ENCODE assay signal across 34 mouse cellular contexts in genomic region chr11:63051996-63052395, GRCm38 (mm10). TPM values are rescaled to one million over a fixed set of nuclear protein-coding genes. Genes with fewer than 3 reads are reported as not detected.
DNase-seq lines count a peak whose midpoint lies in the region; TF ChIP-seq lines count a peak whose summit lies in the region.
"Had no signal": no experiment of that assay in that cellular context is flagged by ENCODE, and none has a peak within 500 bp of the region (broad histone marks: within the 10 kb centered on the region; RNA-seq: fewer than 3 reads in every experiment).

No protein-coding gene starts in this region.

- no peaks in the 10 kb centered on the region for H3K36me3 ChIP-seq in thymus, adult 2 months (ENCODE audit: control insufficient read depth, insufficient read depth, low read length)
- H3K36me3 ChIP-seq: embryonic facial prominence, embryonic 12.5 days; embryonic facial prominence, embryonic 15.5 days; heart, embryonic 10.5 days; heart, embryonic 13.5 days; hindbrain, embryonic 12.5 days; hindbrain, embryonic 15.5 days had no signal

- no peak for TF ChIP-seq CTCF in bone marrow macrophage, adult 2 months (IDR thresholded peaks at IDR 0.05; ENCODE audit: low read depth, low read length)
- no peak for TF ChIP-seq CTCF in thymus, adult 2 months (IDR thresholded peaks at IDR 0.05; ENCODE audit: borderline replicate concordance, control insufficient read depth, extremely low read depth, insufficient read depth, low read length, poor library complexity)

- WGBS in thymus, adult 2 months: 96% methylated on average over 10 of the region's 10 CpGs

- DNase-seq in adrenal gland, postnatal 14 days: peak; percentile 12
- no peak for DNase-seq in adrenal gland, adult 8-10 months
- DNase-seq in 3134 (ENCODE audit: extremely low read depth, insufficient read length, low spot score) (peak; percentile 31), MN1 (ENCODE audit: low spot score) (peak; percentile 24)
- no peak for DNase-seq in thymus, adult 2 months
- no peak for DNase-seq in spleen, postnatal 36 days (ENCODE audit: low spot score in 2 of 2)
- no peak for DNase-seq in frontal cortex, postnatal 36 days (ENCODE audit: low spot score in 2 of 2)
- DNase-seq: cerebellum, adult 11 months; cerebellum, adult 2 months; cerebellum, adult 9-11 months; cerebellum, postnatal 25 days; forebrain, postnatal 0 days; gastrocnemius, postnatal 25 days; heart, adult 2 months; heart, postnatal 14 days; kidney, adult 2 months had no signal

- H3K4me3 ChIP-seq in bone marrow macrophage, adult 2 months (ENCODE audit: insufficient read depth, low read length): peak overlapping the region; percentile 9; the same call in 1 of the 2 replicates
- no peak overlapping the region for H3K4me3 ChIP-seq in thymus, adult 2 months (ENCODE audit: control insufficient read depth, insufficient read depth, low read length)
- H3K4me3 ChIP-seq: embryonic facial prominence, embryonic 12.5 days; embryonic facial prominence, embryonic 15.5 days; heart, adult 2 months; heart, embryonic 10.5 days; heart, embryonic 13.5 days; hindbrain, embryonic 12.5 days; hindbrain, embryonic 15.5 days had no signal

- H3K27me3 ChIP-seq in thymus, adult 2 months (ENCODE audit: control insufficient read depth, insufficient read depth, low read length): no peaks in the 10 kb centered on the region
- H3K27me3 ChIP-seq: embryonic facial prominence, embryonic 12.5 days; embryonic facial prominence, embryonic 15.5 days; heart, embryonic 13.5 days; hindbrain, embryonic 12.5 days; hindbrain, embryonic 15.5 days had no signal

- peaks cover 52% of the 10 kb centered on the region for H3K4me1 ChIP-seq in bone marrow macrophage, adult 2 months (ENCODE audit: control insufficient read depth, insufficient read depth, low read length)
- no peaks in the 10 kb centered on the region for H3K4me1 ChIP-seq in thymus, adult 2 months (replicated peaks; ENCODE audit: control insufficient read depth, insufficient read depth, low read length)
- H3K4me1 ChIP-seq: embryonic facial prominence, embryonic 12.5 days; embryonic facial prominence, embryonic 15.5 days; heart, embryonic 13.5 days; hindbrain, embryonic 12.5 days; hindbrain, embryonic 15.5 days had no signal

- H3K27ac ChIP-seq in bone marrow macrophage, adult 2 months (ENCODE audit: insufficient read depth, low read depth, low read length): peak overlapping the region; percentile 82
- H3K27ac ChIP-seq in thymus, adult 2 months (ENCODE audit: control insufficient read depth, insufficient read depth, low read length): no peak overlapping the region
- H3K27ac ChIP-seq: embryonic facial prominence, embryonic 12.5 days; embryonic facial prominence, embryonic 15.5 days; heart, adult 2 months; heart, embryonic 10.5 days; heart, embryonic 13.5 days; hindbrain, embryonic 12.5 days; hindbrain, embryonic 15.5 days had no signal

- TF ChIP-seq POLR2A in bone marrow macrophage, adult 2 months (IDR thresholded peaks at IDR 0.05; ENCODE audit: borderline replicate concordance, low read depth, low read length): no peak
- TF ChIP-seq POLR2A in thymus, adult 2 months (IDR thresholded peaks at IDR 0.05; ENCODE audit: control insufficient read depth, extremely low read depth, insufficient read depth, low read length, poor library complexity): no peak

RNA-seq across cellular contexts. Expression of gene Tekt3, which starts 9.5 kb away (rescaled TPM):
- not detected in 2 replicates for total RNA-seq in adrenal gland, postnatal 14 days (2021)
- total RNA-seq in adrenal gland, adult 8-10 months (2022): not detected
- polyA plus RNA-seq in bone marrow macrophage, adult 2 months (2012; ENCODE audit: insufficient read depth, insufficient read length, missing spikeins): not detected in 2 replicates
- polyA plus RNA-seq in thymus, adult 2 months (2012; rRNA removed): 0.05 TPM in 1 of 2 replicates, not detected in the other
- total RNA-seq: common myeloid progenitor, adult 5-6 weeks; ES-E14; gastrocnemius, adult 8-10 months; gastrocnemius, postnatal 25 days; heart, adult 2 months; heart, postnatal 14 days; hematopoietic stem cell, adult 5-6 weeks had no signal
- polyA plus RNA-seq: activated CD4-positive, CD25-positive, alpha-beta regulatory T cell, adult 4 months; cerebellum, adult 2 months; forebrain, embryonic 11.5 days; forebrain, embryonic 14.5 days; frontal cortex, adult 2 months; heart, adult 2 months; heart, embryonic 10.5 days; heart, embryonic 13.5 days; heart, embryonic 16.5 days; hindbrain, embryonic 12.5 days; hindbrain, embryonic 15.5 days; intestine, embryonic 14.5 days; intestine, postnatal 0 days; kidney, adult 2 months had no signal

Comparison
In these comparisons a context has a peak if more than half of its experiments do, and no peak if none do; other contexts are left out.
1. DNase-seq: peak in adrenal gland, postnatal 14 days (single experiment), 3134 (single experiment) and MN1 (single experiment); none in adrenal gland, adult 8-10 months (single experiment), thymus, adult 2 months (single experiment), spleen, postnatal 36 days (0 of 2) and frontal cortex, postnatal 36 days (0 of 2).